Mouse (Mus musculus) small intestine, adult 2 months (tissue): ENCODE measurements around the gene Parvb. TPM values are rescaled to one million over a fixed set of nuclear protein-coding genes. Genes with fewer than 3 reads are reported as not detected.
"Not testable (repeated sequence)": the region's sequence is repeated elsewhere in the genome, so short reads cannot be mapped to it uniquely, and the experiment has no call there.

Source experiments
- H3K27ac ChIP-seq: fragments of 200-500 bp; 2 replicates; pipeline ENCODE4 v1.5.1; 2012; ENCODE audit warnings: low read depth, low read length, control low read depth, inconsistent platforms; ENCODE audit not compliant: insufficient read depth
- H3K27me3 ChIP-seq: fragments of 200-500 bp; 2 replicates; pipeline ENCODE4 v1.6.1; 2012; ENCODE audit warnings: mild to moderate bottlenecking, moderate library complexity, low read length, inconsistent platforms; ENCODE audit not compliant: control insufficient read depth, insufficient read depth
- H3K36me3 ChIP-seq: fragments of 200-500 bp; 2 replicates; pipeline ENCODE4 v1.6.1; 2012; ENCODE audit warnings: mild to moderate bottlenecking, low read length, control low read depth, inconsistent platforms; ENCODE audit not compliant: control insufficient read depth, insufficient read depth
- H3K4me1 ChIP-seq: fragments of 200-500 bp; 2 replicates; pipeline ENCODE4 v1.6.1; 2012; ENCODE audit warnings: low read length, inconsistent platforms, mixed read lengths; ENCODE audit not compliant: control insufficient read depth, insufficient read depth, insufficient read length
- H3K4me3 ChIP-seq: fragments of 200-500 bp; 2 replicates; pipeline ENCODE4 v1.5.1; 2012; ENCODE audit warnings: low read depth, mild to moderate bottlenecking, control low read depth, inconsistent platforms, low read length, moderate library complexity
- CTCF ChIP-seq: fragments of 200-500 bp; IDR thresholded peaks from 2 replicates; pipeline ENCODE4 v1.5.1; 2012; ENCODE audit warnings: low read depth, mild to moderate bottlenecking, control low read depth, inconsistent platforms, low read length, moderate library complexity, mixed read lengths; ENCODE audit not compliant: insufficient replicate concordance, insufficient read length; ENCODE audit errors: extremely low read depth
- POLR2A ChIP-seq: fragments of 200-500 bp; IDR thresholded peaks from 2 replicates; pipeline ENCODE4 v1.6.1; 2012; ENCODE audit warnings: low read depth, mild to moderate bottlenecking, control low read depth, inconsistent platforms, low read length, moderate library complexity
- WGBS: fragments of 180-500 bp; shearing (Covaris S2); methylation state at CpG from one replicate; pipeline ENCODE4 v1.1.7; 2018; 5-methylcytosine and 5-hydroxymethylcytosine counted together
- polyA plus RNA-seq: library from polyadenylated mRNA; depleted of rRNA; stranded (reverse); fragments of >200 nt; gene quantifications from 2 replicates; pipeline ENCODE4 v1.2.3, GENCODE M21; 2012

Gene Parvb
- polyA plus RNA-seq, 1 experiment = 2.9 TPM

- Histone ChIP-seq H3K27ac (no peak overlapping the region), H3K27me3 (no peaks in the 10 kb centered on the region), H3K36me3 (no peaks in the 10 kb centered on the region), H3K4me1 (no peaks in the 10 kb centered on the region), H3K4me3 (no peak overlapping the region)
- TF ChIP-seq CTCF (no peak), POLR2A (no peak)
- 61% methylated on average over 8 of the region's 8 CpGs for WGBS
Measured at GRCm38 (mm10) chr15:84280309-84280708, 48.5 kb downstream of the Parvb start.

GRCm38 (mm10) chr15:84280712-84281347 is 49.0 kb downstream of the Parvb start:
- H3K4me1 ChIP-seq = no peaks in the 10 kb centered on the region
- no peak overlapping the region for H3K27ac ChIP-seq
- 75% methylated on average over 11 of the region's 11 CpGs for WGBS
- TF ChIP-seq POLR2A (no peak), CTCF (no peak)
- H3K36me3 ChIP-seq = no peaks in the 10 kb centered on the region
- no peak overlapping the region for H3K4me3 ChIP-seq
- no peaks in the 10 kb centered on the region for H3K27me3 ChIP-seq

- H3K4me3 ChIP-seq = no peak overlapping the region
- no peaks in the 10 kb centered on the region for H3K36me3 ChIP-seq
- TF ChIP-seq POLR2A = no peak
- TF ChIP-seq CTCF = no peak
- 60% methylated on average over 20 of the region's 20 CpGs for WGBS
- no peaks in the 10 kb centered on the region for H3K4me1 ChIP-seq
- no peak overlapping the region for H3K27ac ChIP-seq
- H3K27me3 ChIP-seq = no peaks in the 10 kb centered on the region
Measured at GRCm38 (mm10) chr15:84282206-84283085, 50.6 kb downstream of the Parvb start.

- 62% methylated on average over 5 of the region's 5 CpGs for WGBS
Measured at GRCm38 (mm10) chr15:84284059-84284458, 52.2 kb downstream of the Parvb start.

GRCm38 (mm10) chr15:84285453-84285852 is 53.6 kb downstream of the Parvb start:
- no peak overlapping the region for H3K27ac ChIP-seq
- no peaks in the 10 kb centered on the region for H3K36me3 ChIP-seq
- no peak overlapping the region for H3K4me3 ChIP-seq
- no peaks in the 10 kb centered on the region for H3K4me1 ChIP-seq
- TF ChIP-seq POLR2A (no peak), CTCF (no peak)
- 84% methylated on average over 7 of the region's 7 CpGs for WGBS
- no peaks in the 10 kb centered on the region for H3K27me3 ChIP-seq

More at GRCm38 (mm10) chr15:84284059-84284458, 52.2 kb downstream of the Parvb start:
- Histone ChIP-seq H3K4me3 (no peak overlapping the region), H3K27me3 (no peaks in the 10 kb centered on the region), H3K36me3 (no peaks in the 10 kb centered on the region), H3K4me1 (no peaks in the 10 kb centered on the region), H3K27ac (no peak overlapping the region)
- TF ChIP-seq CTCF (peak; percentile 75; the same call in 1 of the 2 replicates), POLR2A (no peak)

GRCm38 (mm10) chr15:84288953-84289352 is 57.1 kb downstream of the Parvb start:
- H3K27ac ChIP-seq, H3K36me3 ChIP-seq, H3K27me3 ChIP-seq, H3K4me3 ChIP-seq, H3K4me1 ChIP-seq: not testable (repeated sequence)
- WGBS = 68% methylated on average over 1 of the region's 1 CpGs

- no peaks in the 10 kb centered on the region for H3K36me3 ChIP-seq
- H3K27me3 ChIP-seq = no peaks in the 10 kb centered on the region
- no peak for TF ChIP-seq CTCF
- no peak for TF ChIP-seq POLR2A
- 80% methylated on average over 5 of the region's 5 CpGs for WGBS
- no peaks in the 10 kb centered on the region for H3K4me1 ChIP-seq
- H3K4me3 ChIP-seq = no peak overlapping the region
- H3K27ac ChIP-seq = no peak overlapping the region
Measured at GRCm38 (mm10) chr15:84291097-84291496, 59.3 kb downstream of the Parvb start.
